Mouse (Mus musculus): ENCODE measurements around the gene Gm5771. TPM values are rescaled to one million over a fixed set of nuclear protein-coding genes. Genes with fewer than 3 reads are reported as not detected.
"Not testable (repeated sequence)": the region's sequence is repeated elsewhere in the genome, so short reads cannot be mapped to it uniquely, and the experiment has no call there.

Gene Gm5771
- not detected in 2 replicates for polyA plus RNA-seq (2012)

DNA sequence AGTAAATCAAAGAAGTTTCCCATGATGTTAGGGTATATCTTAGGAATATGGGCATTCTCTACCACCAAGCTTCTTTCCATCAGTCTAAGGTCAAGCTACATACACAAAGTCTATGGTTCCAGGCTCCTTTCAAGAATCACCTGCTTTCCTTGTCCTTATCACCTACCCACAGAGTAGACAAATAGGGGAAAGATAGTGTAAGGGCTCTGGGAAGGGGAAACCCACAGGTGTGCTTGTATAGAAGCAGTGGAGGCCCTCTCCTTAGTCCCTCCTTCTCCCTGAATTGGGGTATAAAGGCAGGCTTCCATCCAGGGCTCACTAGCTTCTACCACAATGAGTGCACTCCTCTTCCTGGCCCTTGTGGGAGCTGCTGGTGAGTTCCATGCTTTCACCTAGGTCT, at the start of gene Gm5771:
Gene Gm5771, plus strand, starts transcription at position 301 of the 400 bp plus-strand sequence.
- not testable (repeated sequence) for H3K36me3 ChIP-seq (ENCODE audit: control insufficient read depth); H3K4me3 ChIP-seq (replicated peaks); H3K27me3 ChIP-seq (ENCODE audit: control insufficient read depth); H3K9me3 ChIP-seq (ENCODE audit: control insufficient read depth, low read length); H3K4me1 ChIP-seq (ENCODE audit: control insufficient read depth)

GRCm38 (mm10) chr6:41353932-41354331, 38.2 kb upstream of the Gm5771 start, which contains the start of gene Try10:
Gene Try10, plus strand, starts transcription at chr6:41354105.
- TF ChIP-seq TAL1 (IDR thresholded peaks at IDR 0.05; ENCODE audit: low read length) (no peak), GATA1 (IDR thresholded peaks at IDR 0.05; ENCODE audit: low read length) (no peak)
- Histone ChIP-seq H3K36me3 (ENCODE audit: control insufficient read depth) (no peaks in the 10 kb centered on the region), H3K4me3 (replicated peaks) (no peak within 1 kb of the TSS), H3K4me1 (ENCODE audit: control insufficient read depth) (no peaks in the 10 kb centered on the region), H3K9me3 (ENCODE audit: control insufficient read depth, low read length) (no peaks in the 10 kb centered on the region), H3K27me3 (ENCODE audit: control insufficient read depth) (no peaks in the 10 kb centered on the region)

GRCm38 (mm10) chr6:41373772-41374171, 18.4 kb upstream of the Gm5771 start:
- H3K36me3 ChIP-seq (ENCODE audit: control insufficient read depth); H3K4me3 ChIP-seq (replicated peaks); H3K27me3 ChIP-seq (ENCODE audit: control insufficient read depth); H3K9me3 ChIP-seq (ENCODE audit: control insufficient read depth, low read length); H3K4me1 ChIP-seq (ENCODE audit: control insufficient read depth): not testable (repeated sequence)

GRCm38 (mm10) chr6:41377578-41377977, 14.6 kb upstream of the Gm5771 start, which contains the start of gene Prss3:
Gene Prss3, minus strand, starts transcription at chr6:41377678.
- not testable (repeated sequence) for H3K36me3 ChIP-seq (ENCODE audit: control insufficient read depth); H3K4me1 ChIP-seq (ENCODE audit: control insufficient read depth); H3K9me3 ChIP-seq (ENCODE audit: control insufficient read depth, low read length); H3K27me3 ChIP-seq (ENCODE audit: control insufficient read depth); H3K4me3 ChIP-seq (replicated peaks)

DNA sequence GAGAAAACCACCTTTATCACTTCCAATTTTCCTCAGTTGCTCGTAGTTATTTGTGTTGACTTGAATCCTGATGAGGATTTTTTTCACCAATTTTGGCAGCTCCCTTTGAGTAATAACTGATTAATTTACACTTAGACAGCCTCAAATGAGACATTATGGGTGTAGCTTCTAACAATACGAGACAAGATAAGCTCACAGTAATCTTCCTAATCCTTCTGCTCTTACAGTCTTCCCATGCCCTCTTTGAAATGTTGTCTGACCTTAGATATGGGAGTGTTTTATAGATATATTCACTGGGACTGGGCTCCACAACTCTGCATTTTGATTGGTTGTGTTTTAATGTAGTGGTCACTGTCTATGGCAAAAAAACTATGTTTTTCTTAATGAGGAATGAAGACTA, 5.4 kb upstream of the Gm5771 start:
- H3K27me3 ChIP-seq (ENCODE audit: control insufficient read depth): no peaks in the 10 kb centered on the region
- no peak overlapping the region for H3K4me3 ChIP-seq (replicated peaks)
- H3K36me3 ChIP-seq (ENCODE audit: control insufficient read depth): no peaks in the 10 kb centered on the region
- TF ChIP-seq TAL1 (IDR thresholded peaks at IDR 0.05; ENCODE audit: low read length) (no peak), GATA1 (IDR thresholded peaks at IDR 0.05; ENCODE audit: low read length) (no peak)
- H3K4me1 ChIP-seq (ENCODE audit: control insufficient read depth): peaks cover 1% of the 10 kb centered on the region; the same call in 1 of the 2 replicates
- H3K9me3 ChIP-seq (ENCODE audit: control insufficient read depth, low read length): no peaks in the 10 kb centered on the region

GRCm38 (mm10) chr6:41391640-41392039, 516 bp upstream of the Gm5771 start:
- H3K9me3 ChIP-seq (ENCODE audit: control insufficient read depth, low read length): not testable (repeated sequence)

DNA sequence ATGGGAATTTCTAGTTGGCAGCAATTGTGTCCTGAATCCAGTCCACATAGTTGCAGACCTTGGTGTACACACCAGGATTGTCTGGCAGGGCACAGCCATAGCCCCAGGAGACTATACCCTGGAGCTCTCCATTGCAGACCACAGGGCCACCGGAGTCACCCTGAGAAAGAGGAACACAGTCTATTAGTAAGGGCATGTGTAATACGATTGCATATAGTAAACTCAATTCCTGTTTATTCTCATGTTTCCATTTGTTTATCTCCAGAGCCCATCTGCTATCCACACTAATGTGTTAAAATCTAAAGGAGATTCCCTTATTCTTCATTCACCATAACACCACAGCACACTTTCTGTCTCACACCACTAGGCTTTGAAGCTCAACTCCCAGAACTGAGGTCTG, 50.1 kb downstream of the Gm5771 start:
- H3K36me3 ChIP-seq (ENCODE audit: control insufficient read depth); H3K9me3 ChIP-seq (ENCODE audit: control insufficient read depth, low read length); H3K4me1 ChIP-seq (ENCODE audit: control insufficient read depth); H3K4me3 ChIP-seq (replicated peaks); H3K27me3 ChIP-seq (ENCODE audit: control insufficient read depth): not testable (repeated sequence)

More at GRCm38 (mm10) chr6:41391640-41392039, 516 bp upstream of the Gm5771 start:
- not testable (repeated sequence) for H3K4me1 ChIP-seq (ENCODE audit: control insufficient read depth); H3K4me3 ChIP-seq (replicated peaks); H3K36me3 ChIP-seq (ENCODE audit: control insufficient read depth); H3K27me3 ChIP-seq (ENCODE audit: control insufficient read depth)

- H3K9me3 ChIP-seq (ENCODE audit: control insufficient read depth, low read length); H3K4me3 ChIP-seq (replicated peaks); H3K4me1 ChIP-seq (ENCODE audit: control insufficient read depth); H3K27me3 ChIP-seq (ENCODE audit: control insufficient read depth); H3K36me3 ChIP-seq (ENCODE audit: control insufficient read depth): not testable (repeated sequence)
Measured at GRCm38 (mm10) chr6:41446045-41446444, 53.9 kb downstream of the Gm5771 start, which contains the start of gene Gm10334. Gene Gm10334, minus strand, starts transcription at chr6:41446145.

Other genes starting within 250 kb of the Gm5771 start
- not detected in 2 replicates for gene Try4, start 90.1 kb upstream of the Gm5771 start, polyA plus RNA-seq (2012)
- gene Try5, start 75.5 kb upstream of the Gm5771 start, polyA plus RNA-seq (2012): not detected in 2 replicates
- not detected in 2 replicates for gene Try10, start 38.3 kb upstream of the Gm5771 start, polyA plus RNA-seq (2012)
- gene Prss3, start 14.7 kb upstream of the Gm5771 start, polyA plus RNA-seq (2012): not detected in 2 replicates
- not detected in 2 replicates for gene Gm10334, start 53.8 kb downstream of the Gm5771 start, polyA plus RNA-seq (2012)
- gene Prss1, start 66.6 kb downstream of the Gm5771 start, polyA plus RNA-seq (2012): not detected in 2 replicates
- gene Prss2, start 129.4 kb downstream of the Gm5771 start, polyA plus RNA-seq (2012): not detected in 2 replicates
- 0.10 TPM in 1 of 2 replicates, not detected in the other for gene Ephb6, start 213.1 kb downstream of the Gm5771 start, polyA plus RNA-seq (2012)
- 0.04 TPM in 1 of 2 replicates, not detected in the other for gene Trpv6, start 244.0 kb downstream of the Gm5771 start, polyA plus RNA-seq (2012)